Mouse (Mus musculus): ENCODE data around the gene Dlgap4.

The Dlgap4 gene

DNA sequence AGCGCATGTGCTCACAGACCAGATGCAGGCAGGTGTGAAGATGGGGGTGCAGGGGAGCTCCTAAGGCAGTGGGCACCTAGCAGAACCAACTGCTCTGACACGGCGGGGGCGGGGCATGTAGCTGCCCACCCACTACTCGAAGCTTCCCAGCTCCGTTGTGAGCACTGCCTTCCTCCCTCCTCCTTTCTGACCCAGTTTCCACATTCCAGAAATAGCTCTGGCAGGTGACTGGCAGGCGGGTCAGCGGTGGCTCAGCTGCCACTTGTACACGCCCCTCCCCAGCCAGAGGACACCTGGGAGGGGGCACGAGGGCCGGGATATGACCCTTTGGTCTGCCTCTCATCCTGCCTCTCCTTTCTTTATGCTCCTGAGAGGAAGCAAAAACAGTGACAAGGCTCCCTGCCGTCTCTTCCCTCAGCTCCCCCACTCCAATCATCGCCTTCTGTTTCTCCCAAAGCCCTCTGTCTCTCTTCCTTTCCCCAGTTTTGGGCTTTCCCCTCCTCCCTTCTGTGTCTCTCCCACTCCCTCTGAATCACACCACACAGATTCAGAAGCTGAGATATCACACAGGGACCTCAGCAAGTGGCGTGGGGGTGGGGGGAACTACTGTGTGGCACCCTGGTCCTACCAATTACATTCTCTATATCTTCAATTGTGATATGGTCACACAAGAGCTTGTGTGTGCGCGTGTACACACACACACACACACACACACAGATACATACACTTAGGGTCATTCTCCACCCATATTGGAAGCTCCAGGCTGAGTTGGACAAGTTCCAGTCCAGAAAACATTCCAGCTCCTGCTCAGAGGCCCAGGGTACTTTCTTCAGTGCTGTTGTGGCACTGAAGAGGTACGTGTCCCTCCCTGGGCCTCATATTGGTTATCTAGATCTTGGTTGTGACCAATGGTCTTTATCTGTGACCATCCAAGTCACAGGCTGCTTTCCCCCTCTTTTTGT, 104.1 kb downstream of the Dlgap4 start:
- peak; percentile 76 to 85 for DNase-seq

DNA sequence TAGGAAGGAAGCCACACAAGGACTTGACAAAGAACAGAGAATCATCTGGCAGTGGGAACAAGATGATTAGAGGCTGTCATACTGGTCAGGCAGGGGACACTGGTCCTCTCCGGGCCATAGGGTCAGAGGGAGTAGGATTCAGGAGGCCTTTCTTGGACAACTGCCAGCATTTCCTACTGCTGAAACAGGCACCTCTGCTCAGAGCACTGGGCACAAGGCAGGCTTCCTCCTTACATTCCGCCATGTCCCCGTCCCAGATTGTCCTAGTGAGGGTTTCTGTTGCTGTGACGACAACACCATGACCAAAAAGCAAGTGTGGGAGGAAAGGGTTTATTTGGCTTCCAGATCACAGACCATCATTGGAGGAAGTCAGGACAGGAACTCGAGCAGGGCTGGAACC, 105.3 kb downstream of the Dlgap4 start:
- DNase-seq = peak; percentile 67 to 69

GRCm38 (mm10) chr2:156719549-156720312, 106.2 kb downstream of the Dlgap4 start:
- no peak for DNase-seq

GRCm38 (mm10) chr2:156720313-156720674, 106.8 kb downstream of the Dlgap4 start:
- peak in 1 of 2 experiments; percentile 39 for DNase-seq

DNA sequence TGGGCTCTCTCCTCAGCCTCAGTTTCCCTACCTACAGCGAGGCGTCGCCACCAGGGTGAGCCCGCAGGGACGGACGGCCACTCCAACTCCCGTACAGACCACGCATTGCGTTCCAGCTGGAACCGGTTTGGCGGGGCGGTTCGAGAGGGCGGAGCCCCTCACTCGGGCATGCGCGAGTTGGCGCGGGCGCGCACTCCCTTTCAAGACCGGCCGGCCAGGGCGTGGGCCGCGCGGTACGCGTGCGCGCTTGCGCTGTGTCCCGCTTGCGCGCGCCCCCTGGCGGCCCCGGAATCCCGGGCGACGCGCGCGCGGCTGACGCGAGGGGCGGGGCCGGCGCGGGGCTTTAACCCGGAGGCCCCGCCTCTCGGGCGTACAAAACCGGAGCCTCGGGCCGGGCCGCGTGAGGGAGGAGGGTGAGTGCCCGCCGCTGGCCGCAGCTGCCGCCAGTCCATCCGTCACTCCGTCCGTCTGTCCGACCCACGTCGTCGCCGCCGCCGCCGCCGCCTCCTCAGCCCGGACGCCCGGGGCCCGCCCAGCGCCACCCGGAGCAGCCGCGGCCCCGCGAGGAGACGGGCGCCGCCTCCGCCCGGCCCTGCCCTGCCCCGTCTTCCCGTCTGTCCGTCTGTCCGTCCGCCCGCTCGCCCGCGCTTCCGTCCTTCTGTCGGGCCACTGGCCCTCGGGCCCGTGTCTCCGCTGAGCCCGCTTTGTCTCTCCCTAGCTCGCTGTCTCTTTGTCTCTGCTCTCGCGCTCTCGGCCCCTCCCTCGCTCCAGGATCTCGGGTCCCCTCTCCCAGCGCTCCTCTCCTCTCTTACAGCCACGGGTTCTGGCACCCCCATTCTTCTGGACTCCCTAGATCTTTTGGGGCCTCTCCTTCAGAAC, 107.4 kb downstream of the Dlgap4 start:
- peak; percentile 95 to 98 for DNase-seq

DNA sequence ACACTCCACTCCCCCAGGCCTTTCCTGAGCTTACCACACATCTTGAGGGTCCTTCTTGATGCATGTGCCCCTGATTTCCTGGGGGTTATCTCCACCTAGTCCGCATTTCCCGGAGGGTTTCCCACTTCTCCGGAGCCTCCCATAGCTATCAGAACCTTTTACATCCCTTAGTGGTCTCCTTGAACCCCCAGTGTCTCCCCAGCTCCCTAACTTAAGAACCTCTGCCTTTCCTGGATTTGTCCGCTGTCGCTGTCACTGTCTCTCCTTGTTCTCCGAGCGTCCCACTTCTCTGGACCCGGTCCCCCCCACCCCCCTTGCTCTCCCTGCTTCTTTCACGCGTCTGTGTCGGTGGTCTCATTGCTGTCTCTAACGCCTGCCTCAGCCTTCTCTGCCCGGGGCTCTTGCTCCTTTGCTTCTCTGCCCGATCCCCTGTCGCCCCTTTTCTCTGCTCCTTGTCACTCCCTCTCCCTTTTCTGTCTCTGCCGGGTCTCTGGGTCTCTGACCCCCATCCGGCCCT, 108.1 kb downstream of the Dlgap4 start:
- DNase-seq = no peak

DNA sequence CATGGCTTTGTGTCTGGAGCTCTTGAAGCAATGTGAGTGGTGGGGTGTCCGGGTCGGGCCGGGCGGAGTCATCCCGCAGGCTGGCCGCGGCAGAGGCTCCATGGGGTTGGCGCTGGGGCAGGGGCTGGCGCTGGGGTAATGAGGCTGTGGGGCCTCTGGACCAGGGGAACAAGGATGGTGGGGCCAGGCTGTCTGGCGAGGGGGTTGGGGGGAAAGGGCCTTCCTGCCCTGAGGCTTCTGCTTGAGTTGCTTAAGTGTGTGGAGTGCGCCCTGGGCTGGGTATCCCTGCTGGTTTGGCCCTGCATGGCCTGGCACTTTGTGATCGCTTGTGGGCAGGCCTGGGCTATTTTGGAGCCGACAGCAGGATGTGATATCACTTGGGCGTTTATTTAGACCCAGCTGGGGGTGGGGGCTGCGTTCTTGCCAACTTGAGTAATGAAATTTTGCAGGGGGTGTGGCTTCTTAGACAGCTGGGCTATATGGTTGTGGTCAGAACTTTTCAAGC, 108.6 kb downstream of the Dlgap4 start:
- peak; percentile 73 to 85 for DNase-seq

- no peak for DNase-seq
Observed at GRCm38 (mm10) chr2:156722752-156723151, 109.2 kb downstream of the Dlgap4 start.

GRCm38 (mm10) chr2:156723899-156724523, 110.5 kb downstream of the Dlgap4 start:
- no peak for DNase-seq

DNA sequence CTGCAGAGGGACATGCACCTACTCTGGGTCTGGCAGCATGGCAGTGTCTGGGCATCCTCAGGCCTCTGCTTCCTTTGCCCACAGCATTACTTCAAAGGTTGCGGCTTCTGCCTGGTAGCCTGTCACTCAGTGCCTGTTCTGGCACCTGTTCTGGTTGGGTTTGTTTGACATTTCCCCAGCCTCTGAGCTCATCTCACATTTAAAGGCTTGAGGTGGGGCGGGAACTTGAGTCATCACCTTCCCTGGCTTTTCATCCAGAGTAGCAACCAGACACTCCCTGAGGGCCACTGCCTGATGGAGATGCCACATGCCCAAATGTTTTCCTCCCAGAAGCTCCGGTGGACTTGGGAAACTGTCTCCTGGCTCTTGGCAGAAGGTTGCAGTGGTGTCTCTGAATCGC, 111.4 kb downstream of the Dlgap4 start:
- DNase-seq = no peak

DNA sequence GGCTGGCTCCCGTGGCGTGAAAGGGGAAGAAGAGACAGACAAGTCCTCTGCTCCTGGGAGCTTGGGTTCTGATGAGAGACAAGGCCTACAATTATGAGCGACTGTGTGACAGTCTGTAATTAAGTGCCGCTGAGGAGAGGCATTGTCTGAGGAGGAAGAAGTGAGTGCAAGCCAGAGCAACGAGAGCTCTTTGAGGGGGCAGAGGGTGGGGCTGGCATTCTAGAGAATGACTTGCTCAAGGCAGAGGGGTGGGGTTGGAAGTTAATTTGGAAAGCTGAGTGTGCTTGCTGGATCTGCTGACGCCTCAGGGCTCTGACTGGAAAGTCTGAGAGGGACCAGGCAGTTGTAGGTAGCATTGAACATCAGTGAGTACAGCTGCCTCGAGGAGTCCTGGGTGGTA, 112.8 kb downstream of the Dlgap4 start:
- DNase-seq = no peak

DNA sequence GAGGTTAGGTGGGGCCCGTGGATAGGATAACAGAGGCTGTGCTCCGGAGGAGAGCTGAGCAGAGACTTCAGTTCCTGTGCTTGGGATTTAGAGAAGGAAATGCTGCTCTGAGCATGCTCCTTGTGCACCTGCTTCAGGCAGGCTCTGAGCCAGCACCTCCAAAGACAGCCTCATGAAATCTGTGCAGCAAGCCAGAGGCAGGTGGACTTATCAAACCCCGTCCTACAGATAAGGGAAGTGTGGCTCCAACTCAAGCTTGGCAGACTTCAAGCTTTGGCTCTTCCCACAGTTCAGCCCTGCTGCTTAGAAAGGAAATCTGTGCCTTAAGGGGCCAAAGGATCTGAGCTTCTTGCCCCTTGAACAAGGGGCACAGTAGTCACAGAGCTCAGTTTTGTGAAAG, 113.4 kb downstream of the Dlgap4 start:
- DNase-seq = no peak

DNA sequence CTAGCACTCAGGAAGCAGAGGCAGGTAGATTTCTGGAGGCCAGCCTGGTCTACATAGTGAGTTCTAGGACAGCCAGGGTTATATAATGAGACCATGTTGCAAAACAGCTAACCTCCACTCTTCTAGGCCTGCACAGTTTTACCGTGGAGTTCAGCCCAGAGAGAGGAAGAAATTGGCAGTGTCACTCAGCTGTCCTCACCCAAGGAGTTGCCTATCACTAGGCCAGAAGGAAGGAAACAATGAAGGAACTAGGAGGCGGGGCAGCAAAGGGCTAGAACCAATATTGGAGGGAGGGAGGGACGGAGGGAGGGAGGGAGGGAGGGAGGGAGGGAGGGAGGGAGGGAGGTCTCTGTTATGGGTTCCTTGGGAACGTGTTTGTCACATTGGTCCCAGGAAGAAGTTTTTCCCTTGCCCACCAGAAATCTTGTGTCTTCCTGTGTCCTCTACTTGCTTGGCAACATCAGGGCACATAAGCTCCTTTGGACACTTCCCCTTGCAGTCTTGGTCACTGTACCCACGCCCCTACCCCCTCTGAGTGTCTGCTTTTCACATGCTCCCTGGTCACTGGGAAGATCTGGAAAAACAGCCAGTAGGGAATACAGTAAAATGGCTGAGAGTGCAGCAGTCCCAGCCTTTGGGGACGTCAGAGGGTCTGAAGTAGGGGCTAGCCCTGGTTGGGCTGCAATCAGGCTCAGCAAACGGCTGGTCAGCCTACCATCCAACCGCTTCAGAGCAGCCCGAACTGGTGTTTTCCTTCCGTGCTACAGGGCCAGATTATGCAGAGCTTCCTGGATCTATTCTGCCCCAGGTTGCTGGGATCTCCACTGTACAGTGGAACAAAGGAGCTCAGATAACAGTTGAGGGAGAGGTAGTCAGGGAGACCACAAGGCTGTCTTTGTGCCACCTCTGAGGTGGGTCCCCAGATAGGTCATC, 116.3 kb downstream of the Dlgap4 start:
- no peak for DNase-seq

- DNase-seq = peak in 1 of 2 experiments; percentile 56
Observed at GRCm38 (mm10) chr2:156730501-156730921, 117.0 kb downstream of the Dlgap4 start.

DNA sequence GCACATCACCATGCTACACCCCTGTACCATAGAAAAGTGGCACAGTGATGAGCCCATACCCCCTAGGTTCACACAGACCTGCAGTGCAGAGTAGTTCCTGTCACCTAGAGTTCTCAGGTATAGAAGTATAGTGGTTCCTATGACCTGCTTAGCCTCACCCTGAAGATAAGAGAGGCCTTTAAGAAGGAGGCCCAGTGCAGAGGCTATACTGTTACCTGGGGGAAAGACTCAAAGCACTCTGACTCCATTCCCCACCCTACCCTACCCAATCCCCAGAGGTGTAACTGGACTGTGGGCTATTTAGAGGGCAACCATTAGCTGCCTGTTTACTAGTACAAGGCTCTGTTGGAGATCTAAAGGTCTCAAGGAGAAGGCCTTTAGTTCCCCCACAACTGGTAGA, 118.1 kb downstream of the Dlgap4 start:
- no peak for DNase-seq

- DNase-seq = peak; percentile 87 to 95
Observed at GRCm38 (mm10) chr2:156732109-156732508, 118.6 kb downstream of the Dlgap4 start.

- no peak for DNase-seq
Observed at GRCm38 (mm10) chr2:156735761-156736335, 122.3 kb downstream of the Dlgap4 start.

DNA sequence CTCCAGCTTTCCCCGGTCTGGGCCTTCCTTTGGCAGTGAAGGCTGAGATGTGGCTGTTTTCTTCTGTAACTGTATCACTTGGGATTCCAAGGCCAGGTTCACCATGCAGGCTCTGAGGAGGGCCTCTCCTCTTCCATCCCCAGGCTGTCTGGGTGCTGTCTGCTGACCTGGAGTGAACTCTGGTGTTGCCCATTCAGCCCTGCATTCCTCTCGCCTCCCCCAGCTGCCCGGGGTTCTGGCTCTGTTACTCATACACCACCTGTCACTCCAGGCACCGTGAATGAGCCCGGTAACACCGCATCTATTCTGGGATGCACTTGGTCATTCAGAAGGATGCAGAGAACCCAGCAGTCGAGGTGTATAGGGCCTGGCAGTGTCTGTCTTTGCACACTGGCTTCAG, 123.3 kb downstream of the Dlgap4 start:
- peak; percentile 38 to 75 for DNase-seq

GRCm38 (mm10) chr2:156737976-156738375, 124.5 kb downstream of the Dlgap4 start:
- DNase-seq = peak in 1 of 2 experiments; percentile 40

DNA sequence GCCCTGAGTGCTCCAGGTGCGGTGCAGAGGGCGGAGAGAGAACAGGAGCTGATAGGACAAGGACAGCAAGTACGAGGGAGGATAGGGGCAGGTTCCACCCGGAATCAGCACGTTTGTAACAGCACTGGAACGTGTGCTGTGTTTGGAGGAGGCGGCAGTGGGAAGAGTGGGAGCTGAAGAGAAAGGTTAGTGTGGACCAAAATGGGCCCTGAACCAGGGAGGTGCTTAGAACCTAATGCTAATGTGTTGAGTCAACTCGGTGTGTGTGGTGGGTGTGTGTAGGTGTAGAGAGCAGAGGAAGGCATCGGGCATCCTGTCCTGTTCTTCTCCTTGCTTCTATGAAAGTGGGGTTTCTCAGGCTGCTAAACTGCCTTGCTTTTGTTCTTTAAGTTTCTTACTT, 127.8 kb downstream of the Dlgap4 start:
- DNase-seq = no peak
